Mouse (Mus musculus): Measurements from ENCODE around the gene Stk40.

- TF ChIP-seq GATA1 (IDR thresholded peaks at IDR 0.05; ENCODE audit: borderline replicate concordance, low read length) (no peak), FLI1 (IDR thresholded peaks at IDR 0.05; ENCODE audit: low read length) (no peak)
These were observed 70.0 kb downstream of the Stk40 start for GRCm38 (mm10) chr4:126173800-126174199.
